Mouse (Mus musculus) heart, embryonic 13.5 days (tissue): Measurements from ENCODE around the gene Clock. TPM values are rescaled to one million over a fixed set of nuclear protein-coding genes. Genes with fewer than 3 reads are reported as not detected.

Source experiments
- ATAC-seq: fragments of 200-750 bp; cut with Nextera tagmentation; 2 replicates; pipeline ENCODE4 v1.8.0; 2017; ENCODE audit warnings: moderate TSS enrichment; ENCODE audit not compliant: insufficient number of reproducible peaks, low FRiP score, low TSS enrichment; ENCODE audit errors: extremely low read depth
- H3K27ac ChIP-seq: fragments of 300-500 bp; sonication (generic); replicated peaks from 2 replicates; pipeline ENCODE4 v1.5.1; 2015; ENCODE audit warnings: moderate library complexity, mild to moderate bottlenecking, inconsistent platforms
- H3K27me3 ChIP-seq: fragments of 300-500 bp; sonication (generic); replicated peaks from 2 replicates; pipeline ENCODE4 v1.6.1; 2015; ENCODE audit warnings: mild to moderate bottlenecking, inconsistent platforms
- H3K36me3 ChIP-seq: fragments of 300-500 bp; sonication (generic); 2 replicates; pipeline ENCODE4 v1.6.1; 2015; ENCODE audit warnings: mild to moderate bottlenecking, inconsistent platforms
- H3K4me1 ChIP-seq: fragments of 300-500 bp; sonication (generic); 2 replicates; pipeline ENCODE4 v1.6.1; 2015; ENCODE audit warnings: inconsistent platforms
- H3K4me2 ChIP-seq: fragments of 300-500 bp; sonication (generic); 2 replicates; pipeline ENCODE4 v1.6.1; 2015; ENCODE audit warnings: inconsistent platforms, mild to moderate bottlenecking, moderate library complexity
- H3K4me3 ChIP-seq: fragments of 300-500 bp; sonication (generic); 2 replicates; pipeline ENCODE4 v1.5.1; 2015; ENCODE audit warnings: moderate library complexity, mild to moderate bottlenecking, inconsistent platforms
- H3K9ac ChIP-seq: fragments of 300-500 bp; sonication (generic); 2 replicates; pipeline ENCODE4 v1.6.1; 2015; ENCODE audit warnings: inconsistent platforms, mild to moderate bottlenecking, moderate library complexity
- H3K9me3 ChIP-seq: fragments of 300-500 bp; sonication (generic); 2 replicates; pipeline ENCODE4 v1.6.1; 2016; ENCODE audit warnings: inconsistent platforms
- WGBS: fragments of 180-500 bp; shearing (Covaris S2); methylation state at CpG from one replicate; pipeline ENCODE4 v1.1.7; 2015; ENCODE audit warnings: mixed read lengths; 5-methylcytosine and 5-hydroxymethylcytosine counted together
- polyA plus RNA-seq: library from polyadenylated mRNA; unstranded; fragments of >200 nt; fragmentation: Nextera tagmentation; extraction: Ambion mirVana; gene quantifications from 2 replicates; pipeline ENCODE4 v1.2.1, GENCODE M21; 2015

Gene Clock
- polyA plus RNA-seq, 1 experiment from 2014 or later, result 8.3 TPM

GRCm38 (mm10) chr5:76194377-76194945 is 110.1 kb downstream of the Clock start:
- ATAC-seq, result no peak
- WGBS, result 50% methylated on average over 6 of the region's 6 CpGs
- H3K36me3 ChIP-seq, result peaks cover 39% of the 10 kb centered on the region
- H3K9me3 ChIP-seq, result no peaks in the 10 kb centered on the region
- H3K27me3 ChIP-seq, result no peaks in the 10 kb centered on the region
- H3K4me3 ChIP-seq, result no peak overlapping the region
- H3K27ac ChIP-seq, result 0 out of 2 replicates have a peak overlapping the region, but pooled peaks have one; percentile 36
- peak overlapping the region; percentile 33 for H3K4me2 ChIP-seq
- peaks cover 58% of the 10 kb centered on the region for H3K4me1 ChIP-seq
- H3K9ac ChIP-seq, result no peak overlapping the region

- Histone ChIP-seq H3K27me3 (no peaks in the 10 kb centered on the region), H3K9ac (no peak overlapping the region), H3K9me3 (no peaks in the 10 kb centered on the region), H3K36me3 (peaks cover 34% of the 10 kb centered on the region), H3K4me1 (peaks cover 70% of the 10 kb centered on the region), H3K27ac (peak overlapping the region; percentile 15; the same call in 1 of the 2 replicates), H3K4me3 (no peak overlapping the region), H3K4me2 (no peak overlapping the region)
- ATAC-seq, result no peak
Observed at GRCm38 (mm10) chr5:76193075-76193474, 111.5 kb downstream of the Clock start.

- 80% methylated on average over 4 of the region's 4 CpGs for WGBS
Observed at GRCm38 (mm10) chr5:76190609-76191008, 114.0 kb downstream of the Clock start.

GRCm38 (mm10) chr5:76187885-76188284 is 116.7 kb downstream of the Clock start:
- Histone ChIP-seq H3K27ac (peak overlapping the region; percentile 56), H3K4me2 (peak overlapping the region; percentile 47), H3K4me1 (peaks cover 82% of the 10 kb centered on the region), H3K36me3 (peaks cover 22% of the 10 kb centered on the region), H3K4me3 (0 out of 2 replicates have a peak overlapping the region, but pooled peaks have one; percentile 13), H3K9me3 (no peaks in the 10 kb centered on the region), H3K9ac (peak overlapping the region; percentile 65; the same call in 1 of the 2 replicates), H3K27me3 (no peaks in the 10 kb centered on the region)
- WGBS, result 38% methylated on average over 5 of the region's 5 CpGs
- no peak for ATAC-seq

More at GRCm38 (mm10) chr5:76190609-76191008, 114.0 kb downstream of the Clock start:
- Histone ChIP-seq H3K9me3 (no peaks in the 10 kb centered on the region), H3K9ac (no peak overlapping the region), H3K4me2 (no peak overlapping the region), H3K4me3 (no peak overlapping the region), H3K27ac (no peak overlapping the region), H3K36me3 (peaks cover 32% of the 10 kb centered on the region), H3K27me3 (no peaks in the 10 kb centered on the region), H3K4me1 (peaks cover 91% of the 10 kb centered on the region)
- no peak for ATAC-seq

GRCm38 (mm10) chr5:76184286-76185080 is 120.1 kb downstream of the Clock start:
- peak overlapping the region; percentile 98 for H3K9ac ChIP-seq
- peak; percentile 84 for ATAC-seq
- H3K9me3 ChIP-seq, result no peaks in the 10 kb centered on the region
- peaks cover 13% of the 10 kb centered on the region for H3K36me3 ChIP-seq
- H3K27ac ChIP-seq, result peak overlapping the region; percentile 98
- WGBS, result 3% methylated on average over 37 of the region's 38 CpGs
- peaks cover 60% of the 10 kb centered on the region for H3K4me1 ChIP-seq
- H3K4me3 ChIP-seq, result peak overlapping the region; percentile 97
- H3K27me3 ChIP-seq, result no peaks in the 10 kb centered on the region
- H3K4me2 ChIP-seq, result peak overlapping the region; percentile 72

GRCm38 (mm10) chr5:76183750-76184261 is 120.8 kb downstream of the Clock start, which contains the start of gene Tmem165:
Gene Tmem165 (plus strand): TSS chr5:76183880.
- peak within 1 kb of the TSS; percentile 98 for H3K9ac ChIP-seq
- no peaks in the 10 kb centered on the region for H3K9me3 ChIP-seq
- H3K4me2 ChIP-seq, result peak within 1 kb of the TSS; percentile 72
- peak; percentile 95 for ATAC-seq
- H3K27ac ChIP-seq, result peak within 1 kb of the TSS; percentile 98
- peak within 1 kb of the TSS; percentile 97 for H3K4me3 ChIP-seq
- H3K27me3 ChIP-seq, result no peaks in the 10 kb centered on the region
- H3K4me1 ChIP-seq, result peaks cover 53% of the 10 kb centered on the region
- H3K36me3 ChIP-seq, result peaks cover 13% of the 10 kb centered on the region
- WGBS, result under 1% methylated on average over 57 of the region's 62 CpGs

- Histone ChIP-seq H3K4me2 (peak overlapping the region; percentile 72), H3K27me3 (no peaks in the 10 kb centered on the region), H3K4me1 (peaks cover 48% of the 10 kb centered on the region), H3K9me3 (no peaks in the 10 kb centered on the region), H3K4me3 (peak overlapping the region; percentile 97), H3K9ac (peak overlapping the region; percentile 98), H3K36me3 (peaks cover 13% of the 10 kb centered on the region), H3K27ac (peak overlapping the region; percentile 98)
- no peak for ATAC-seq
- WGBS, result 41% methylated on average over 17 of the region's 17 CpGs
Observed at GRCm38 (mm10) chr5:76183043-76183749, 121.4 kb downstream of the Clock start.

- H3K4me2 ChIP-seq, result peak overlapping the region; percentile 36; the same call in 1 of the 2 replicates
- peak overlapping the region; percentile 36; the same call in 1 of the 2 replicates for H3K27ac ChIP-seq
- WGBS, result 44% methylated on average over 3 of the region's 3 CpGs
- no peak for ATAC-seq
- H3K4me3 ChIP-seq, result no peak overlapping the region
- H3K9me3 ChIP-seq, result no peaks in the 10 kb centered on the region
- no peaks in the 10 kb centered on the region for H3K27me3 ChIP-seq
- peaks cover 40% of the 10 kb centered on the region for H3K4me1 ChIP-seq
- peaks cover 11% of the 10 kb centered on the region for H3K36me3 ChIP-seq
- 0 out of 2 replicates have a peak overlapping the region, but pooled peaks have one; percentile 40 for H3K9ac ChIP-seq
Observed at GRCm38 (mm10) chr5:76182326-76182725, 122.3 kb downstream of the Clock start.

- WGBS, result 71% methylated on average over 5 of the region's 5 CpGs
- ATAC-seq, result no peak
Observed at GRCm38 (mm10) chr5:76179791-76180190, 124.8 kb downstream of the Clock start.

DNA sequence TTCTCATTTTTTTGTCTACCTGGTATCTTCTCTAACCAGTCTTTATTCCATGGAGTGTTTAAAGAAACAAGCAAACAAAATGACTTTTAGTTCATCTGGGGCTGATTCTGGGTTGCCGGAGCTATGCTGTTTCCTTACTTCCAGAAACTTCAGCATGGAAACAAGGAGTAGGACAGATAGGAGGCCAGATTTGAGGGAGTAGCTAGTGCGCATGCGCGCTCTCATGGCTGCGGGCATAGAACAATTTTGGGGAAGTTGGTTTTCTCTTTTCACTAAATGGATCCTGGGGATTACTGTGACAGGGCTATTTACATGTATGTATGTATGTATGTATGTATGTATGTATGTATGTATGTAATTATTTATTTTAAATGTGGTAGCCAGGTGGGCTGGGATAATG is 125.4 kb downstream of the Clock start:
- H3K27ac ChIP-seq, result no peak overlapping the region
- no peak overlapping the region for H3K9ac ChIP-seq
- no peaks in the 10 kb centered on the region for H3K27me3 ChIP-seq
- H3K4me1 ChIP-seq, result peaks cover 28% of the 10 kb centered on the region
- H3K9me3 ChIP-seq, result no peaks in the 10 kb centered on the region
- 91% methylated on average over 5 of the region's 5 CpGs for WGBS
- no peak overlapping the region for H3K4me3 ChIP-seq
- ATAC-seq, result no peak
- no peak overlapping the region for H3K4me2 ChIP-seq
- H3K36me3 ChIP-seq, result no peaks in the 10 kb centered on the region

More at GRCm38 (mm10) chr5:76179791-76180190, 124.8 kb downstream of the Clock start:
- peaks cover 30% of the 10 kb centered on the region for H3K4me1 ChIP-seq
- no peaks in the 10 kb centered on the region for H3K27me3 ChIP-seq
- no peaks in the 10 kb centered on the region for H3K36me3 ChIP-seq
- no peak overlapping the region for H3K4me2 ChIP-seq
- H3K27ac ChIP-seq, result no peak overlapping the region
- H3K4me3 ChIP-seq, result no peak overlapping the region
- no peak overlapping the region for H3K9ac ChIP-seq
- H3K9me3 ChIP-seq, result no peaks in the 10 kb centered on the region

DNA sequence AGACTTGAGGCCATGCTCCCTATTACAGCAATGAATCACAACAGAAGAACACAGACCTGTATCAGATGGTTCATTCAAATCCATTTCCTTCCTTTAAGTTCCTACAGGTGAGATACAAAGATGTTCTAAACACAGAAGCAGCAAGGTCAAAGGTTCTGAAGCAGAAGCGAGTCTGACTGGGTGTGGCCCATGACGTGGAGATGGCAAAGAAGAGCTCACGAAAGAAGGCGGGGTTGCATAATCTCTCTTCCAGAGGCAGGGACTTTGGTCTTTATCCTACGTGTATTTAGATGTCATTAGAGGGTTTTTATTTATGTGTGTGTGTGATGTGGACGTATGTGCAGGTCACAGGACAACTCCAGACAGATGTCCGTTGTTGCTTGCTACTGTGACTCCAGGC is 126.9 kb downstream of the Clock start:
- H3K27me3 ChIP-seq, result no peaks in the 10 kb centered on the region
- ATAC-seq, result no peak
- 76% methylated on average over 7 of the region's 7 CpGs for WGBS
- peaks cover 21% of the 10 kb centered on the region for H3K4me1 ChIP-seq
- H3K27ac ChIP-seq, result no peak overlapping the region
- no peaks in the 10 kb centered on the region for H3K9me3 ChIP-seq
- H3K36me3 ChIP-seq, result no peaks in the 10 kb centered on the region
- no peak overlapping the region for H3K9ac ChIP-seq
- H3K4me3 ChIP-seq, result no peak overlapping the region
- H3K4me2 ChIP-seq, result no peak overlapping the region
